Mouse (Mus musculus) retina, postnatal 1 day (tissue): ENCODE measurements around the gene Cdcp2.

Experiments
- DNase-seq: peaks from one replicate; pipeline ENCODE4 v3.0.0-alpha.2; 2012

The Cdcp2 gene

DNA sequence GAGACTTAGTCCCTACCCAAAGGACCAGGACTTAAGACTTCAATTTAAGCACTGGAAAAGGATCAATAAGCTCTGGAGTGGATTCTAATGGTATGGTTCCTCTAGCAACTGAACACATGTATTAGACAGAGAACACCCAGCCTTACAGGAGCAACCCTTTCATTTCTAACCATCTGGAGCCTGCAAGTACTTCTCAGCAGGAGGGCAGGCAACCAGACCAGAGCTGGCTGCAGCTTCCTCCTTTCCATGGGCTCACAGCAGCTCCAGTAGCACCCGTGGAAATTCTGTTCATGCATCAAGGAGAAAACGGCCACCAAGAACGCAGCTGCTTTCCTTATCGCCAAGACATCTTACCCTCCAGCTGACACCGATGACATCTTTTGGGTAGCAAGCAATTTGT, 39.0 kb downstream of the Cdcp2 start:
- no peak for DNase-seq

DNA sequence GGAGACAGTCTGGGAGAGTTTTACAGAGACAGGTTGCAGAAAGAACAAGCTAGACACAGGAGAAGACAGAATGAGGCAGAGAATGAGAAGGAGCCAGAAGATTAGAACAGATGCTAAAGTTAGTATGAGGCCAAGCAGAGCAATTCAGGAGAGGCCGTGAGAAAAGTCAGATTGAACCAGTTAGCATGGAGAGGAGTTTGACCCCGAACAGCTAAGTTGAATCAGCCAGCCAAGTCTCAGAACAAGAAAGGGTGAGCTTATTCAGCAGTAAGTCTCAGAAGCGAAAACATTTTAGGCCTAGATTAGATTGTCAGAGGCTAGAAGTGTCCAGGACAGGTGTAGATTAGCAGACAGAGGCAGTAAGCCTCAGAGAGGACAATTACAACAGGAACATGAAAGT, 39.8 kb downstream of the Cdcp2 start:
- no peak for DNase-seq

DNA sequence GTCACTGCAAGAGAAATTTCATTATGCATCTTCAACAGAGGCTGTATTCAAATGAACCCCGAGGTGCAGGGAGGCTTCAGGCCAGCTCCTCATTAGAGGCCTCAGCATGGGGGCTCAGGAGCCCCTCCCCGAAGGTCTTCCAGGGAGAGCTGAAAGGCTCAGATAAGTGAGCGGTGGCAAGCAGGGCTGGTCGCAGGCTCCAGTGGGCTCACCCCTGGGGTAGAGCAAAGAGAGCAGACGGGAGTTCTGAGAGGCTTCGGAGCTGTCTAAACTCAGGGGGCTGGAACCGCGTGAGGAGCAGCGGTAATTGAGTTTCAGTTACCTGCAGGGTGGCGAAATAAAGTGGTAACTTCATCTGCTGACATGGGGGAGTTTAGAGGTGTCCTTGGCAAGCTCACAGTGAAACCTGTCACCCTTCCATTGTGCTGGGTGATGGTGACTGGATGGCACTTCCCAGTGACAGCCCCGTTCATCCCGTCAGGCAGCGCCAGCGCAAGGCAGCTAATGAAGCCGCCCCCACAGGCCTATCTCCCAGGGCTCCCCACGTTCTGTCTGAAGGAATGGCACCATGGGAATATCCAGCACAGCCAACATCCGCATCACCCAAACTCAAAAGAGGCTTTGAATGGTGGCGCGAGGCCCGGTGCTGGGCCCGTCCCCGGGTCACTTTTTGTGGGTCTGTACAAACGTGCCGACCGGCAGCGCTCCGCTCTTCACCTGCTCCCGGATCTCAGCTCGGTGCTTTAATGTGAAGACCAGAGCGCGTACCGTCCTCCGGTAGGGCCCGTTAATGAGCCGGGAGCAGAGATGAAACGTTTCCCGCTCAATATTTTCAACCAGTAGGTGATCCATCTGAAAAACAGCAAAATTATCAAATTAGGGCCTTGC, 42.5 kb downstream of the Cdcp2 start:
- peak; percentile 53 for DNase-seq

DNA sequence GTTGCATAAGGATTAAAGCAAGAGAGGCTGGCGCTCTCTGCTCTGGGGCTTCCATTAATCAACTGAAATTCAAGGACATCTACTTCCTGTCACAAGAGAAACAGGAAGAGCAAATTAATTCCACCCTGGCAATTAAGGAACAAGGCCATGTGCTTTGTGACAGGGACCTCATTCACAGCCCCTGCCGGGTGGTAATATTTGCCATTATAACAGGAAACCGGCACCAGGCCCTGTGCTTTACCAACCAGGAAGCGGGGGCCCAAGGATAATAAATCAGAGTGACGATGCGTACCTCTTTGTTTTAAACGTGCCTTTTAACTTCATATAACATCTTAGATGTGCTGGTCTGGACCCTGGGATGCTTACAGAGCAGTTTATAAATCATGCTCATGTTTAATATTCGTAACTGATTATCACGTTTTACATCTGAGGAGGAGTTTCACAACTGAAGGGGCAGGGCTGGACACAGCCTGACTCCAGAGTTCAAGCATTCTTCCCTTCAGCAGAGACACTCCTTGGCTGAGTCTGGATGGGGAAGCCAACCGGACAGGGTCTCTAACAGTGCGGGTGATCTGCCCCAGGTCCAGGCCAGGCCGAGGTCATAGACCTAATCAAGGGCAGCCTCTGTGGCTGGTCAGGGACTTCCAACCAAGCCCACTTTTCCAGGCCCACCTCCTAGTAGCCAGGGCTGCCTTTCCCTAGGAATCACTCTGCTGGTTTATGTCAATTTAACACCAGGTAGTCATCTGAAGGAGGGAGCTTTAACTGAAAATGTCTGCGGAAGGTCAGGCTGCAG, 43.3 kb downstream of the Cdcp2 start:
- DNase-seq = peak; percentile 86

DNA sequence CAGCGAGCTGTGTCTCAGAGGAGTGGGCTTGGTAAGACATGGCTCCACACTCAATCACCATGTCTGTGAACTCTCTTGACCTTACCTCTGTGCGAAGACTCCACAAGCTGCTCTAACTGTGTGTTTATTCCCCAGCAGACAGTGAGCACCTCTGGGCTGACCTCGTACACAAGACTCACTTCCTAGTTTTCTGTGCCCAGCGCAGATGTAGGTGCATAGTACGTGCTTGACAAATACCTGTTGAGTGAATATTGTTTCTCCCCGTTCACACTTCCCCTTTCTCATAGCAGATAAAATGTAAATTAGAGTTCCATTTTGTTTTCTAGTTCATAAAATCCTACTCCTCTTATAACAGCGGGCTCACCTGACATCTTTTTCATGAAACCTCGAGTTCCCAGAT, 46.8 kb downstream of the Cdcp2 start:
- DNase-seq = no peak

DNA sequence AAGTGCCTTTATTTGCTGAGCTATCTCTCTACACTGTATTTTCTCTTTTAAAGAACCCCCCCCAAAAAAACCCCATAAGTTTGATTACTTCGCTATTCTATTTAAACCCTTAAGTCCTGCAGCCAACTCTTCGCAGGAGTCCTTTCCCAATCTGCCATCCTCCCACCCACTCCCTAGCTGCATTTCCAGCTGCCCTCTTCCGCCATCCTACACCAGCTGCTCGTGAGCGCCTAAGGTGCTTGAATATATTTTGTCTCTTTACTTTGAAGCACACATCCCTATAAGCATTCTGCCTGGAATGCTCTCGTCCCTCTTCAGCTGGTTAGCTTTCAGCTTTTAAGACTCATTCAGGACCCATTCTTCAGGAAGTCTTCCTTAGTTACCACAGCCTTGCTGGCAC, 54.3 kb downstream of the Cdcp2 start:
- DNase-seq = no peak

DNA sequence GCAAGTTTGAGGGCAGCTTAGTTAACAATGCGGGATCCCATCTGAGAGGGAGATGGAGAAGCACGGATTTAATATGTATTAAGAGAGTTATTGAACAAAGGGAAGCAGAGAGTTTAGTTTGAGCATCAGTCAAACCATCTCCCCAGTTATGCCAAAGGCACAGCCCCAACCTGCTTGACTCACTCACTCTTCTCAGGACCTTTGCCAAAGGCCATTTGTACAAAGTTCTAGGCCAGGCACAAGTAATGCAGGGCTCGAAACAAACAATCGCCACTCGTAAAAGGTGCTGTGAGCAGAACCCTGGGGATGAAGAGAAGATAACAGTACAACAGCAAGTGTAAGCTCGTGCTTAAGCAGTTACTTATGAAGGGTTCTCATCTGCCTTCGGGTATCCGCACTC, 55.9 kb downstream of the Cdcp2 start:
- no peak for DNase-seq

DNA sequence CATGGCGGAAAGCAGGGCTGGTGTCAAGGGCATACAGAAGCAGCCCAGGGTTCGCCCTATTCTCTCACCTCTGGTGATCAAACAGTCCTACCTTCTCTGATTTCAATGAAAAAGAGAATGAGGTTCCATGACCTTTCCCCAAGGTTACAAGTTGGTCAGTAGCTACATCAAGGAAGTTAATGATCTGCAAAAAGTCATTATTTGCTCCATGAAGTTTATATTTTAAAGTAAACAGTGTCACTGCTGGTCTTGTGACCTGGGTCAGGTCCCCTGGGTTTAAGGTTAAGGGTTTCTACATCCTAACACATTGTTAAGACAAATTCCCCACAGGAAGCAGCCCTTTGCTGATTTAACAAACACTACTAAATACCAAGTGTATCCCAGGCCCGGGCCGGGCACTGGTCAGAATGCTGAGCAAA, 60.3 kb downstream of the Cdcp2 start:
- no peak for DNase-seq

DNA sequence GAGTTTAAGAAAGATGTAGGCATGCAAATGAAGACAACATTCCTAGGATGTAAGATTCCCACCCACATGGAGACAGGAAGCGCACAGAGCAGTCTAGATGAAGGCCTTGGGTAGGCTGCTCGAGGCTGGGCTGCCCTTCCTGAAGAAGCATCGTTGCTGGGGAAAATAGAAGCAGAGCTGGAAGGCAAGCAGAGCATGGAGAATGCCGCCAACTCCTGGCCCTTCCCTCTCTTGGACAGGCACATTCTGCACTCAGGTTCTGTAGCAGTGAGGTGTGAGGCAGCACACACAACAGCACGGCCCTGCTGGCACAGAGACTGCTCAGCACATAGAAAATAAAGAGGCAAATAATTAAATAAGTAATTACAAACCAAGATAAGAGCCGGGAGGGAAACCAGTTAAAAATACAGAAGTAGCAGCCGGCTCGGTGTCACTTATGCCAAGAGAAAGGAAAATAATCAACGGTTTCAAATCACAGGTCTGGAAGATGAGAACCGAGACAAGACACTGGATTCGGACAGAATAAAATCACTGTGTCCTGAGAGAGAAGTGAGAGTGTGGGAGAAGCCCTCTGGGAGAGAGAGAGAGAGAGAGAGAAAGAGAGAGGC, 62.6 kb downstream of the Cdcp2 start:
- no peak for DNase-seq

DNA sequence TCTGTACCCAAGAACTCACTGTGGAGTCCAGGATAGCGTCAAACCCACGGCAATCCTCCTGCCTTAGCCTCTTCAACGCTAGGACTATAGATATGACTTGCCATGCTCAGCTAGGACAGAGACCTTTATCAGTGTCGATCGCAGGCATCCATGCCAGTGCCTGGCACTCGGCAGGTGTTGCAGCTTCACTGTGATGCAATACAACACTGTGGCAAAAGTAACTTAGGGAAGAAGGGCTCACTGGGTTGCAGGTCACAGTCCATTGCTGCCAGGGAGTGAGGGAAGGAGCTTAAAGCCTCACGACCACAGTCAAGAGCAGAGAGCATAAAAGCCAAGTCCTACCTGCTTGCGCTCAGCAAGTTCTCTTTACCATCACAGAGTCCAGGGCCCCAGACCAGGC, 63.5 kb downstream of the Cdcp2 start:
- no peak for DNase-seq
